Mouse (Mus musculus) ES-Bruce4 (cell line): ENCODE measurements around the gene Fosl1. TPM values are rescaled to one million over a fixed set of nuclear protein-coding genes. Genes with fewer than 3 reads are reported as not detected.
A peak's percentile ranks its signal among the peaks of the same experiment; 100 is the strongest.
"Not testable (repeated sequence)": the region's sequence is repeated elsewhere in the genome, so short reads cannot be mapped to it uniquely, and the experiment has no call there.

Source experiments
- H3K27ac ChIP-seq: 2 replicates; pipeline ENCODE4 v1.5.1; 2012; ENCODE audit warnings: low read length, inconsistent platforms; ENCODE audit not compliant: insufficient read depth
- H3K27me3 ChIP-seq: 2 replicates; pipeline ENCODE4 v1.6.1; 2012; ENCODE audit warnings: mild to moderate bottlenecking, low read length, inconsistent platforms; ENCODE audit not compliant: control insufficient read depth, poor library complexity, insufficient read depth, severe bottlenecking
- H3K36me3 ChIP-seq: 2 replicates; pipeline ENCODE4 v1.6.1; 2012; ENCODE audit warnings: inconsistent platforms, mild to moderate bottlenecking, low read length, moderate library complexity; ENCODE audit not compliant: control insufficient read depth, poor library complexity, insufficient read depth, severe bottlenecking
- H3K4me1 ChIP-seq: one replicate; pipeline ENCODE4 v1.8.1; 2011; ENCODE audit warnings: low read length; ENCODE audit not compliant: control insufficient read depth, insufficient read depth
- H3K4me3 ChIP-seq: 2 replicates; pipeline ENCODE4 v1.5.1; 2011; ENCODE audit warnings: low read depth, mild to moderate bottlenecking, low read length
- H3K9ac ChIP-seq: 2 replicates; pipeline ENCODE4 v1.6.1; 2012; ENCODE audit warnings: low read depth, mild to moderate bottlenecking, inconsistent platforms; ENCODE audit not compliant: poor library complexity, severe bottlenecking
- H3K9me3 ChIP-seq: replicated peaks from 2 replicates; pipeline ENCODE4 v1.6.1; 2012; ENCODE audit warnings: mild to moderate bottlenecking, low read length, inconsistent platforms; ENCODE audit not compliant: control insufficient read depth, poor library complexity, insufficient read depth, severe bottlenecking
- CTCF ChIP-seq: IDR thresholded peaks from one replicate; pipeline ENCODE4 v1.8.1; 2011; ENCODE audit warnings: low read depth, low read length
- EP300 ChIP-seq: IDR thresholded peaks from 2 replicates; pipeline ENCODE4 v1.6.1; 2011; ENCODE audit warnings: low read depth, low read length; ENCODE audit not compliant: insufficient read depth
- POLR2A ChIP-seq: IDR thresholded peaks from one replicate; pipeline ENCODE4 v1.8.1; 2011; ENCODE audit warnings: low read length; ENCODE audit not compliant: insufficient read depth
- polyA plus RNA-seq: library from polyadenylated mRNA; stranded (reverse); fragments of >200 nt; gene quantifications from 2 replicates; pipeline ENCODE4 v1.2.4, GENCODE M21; 2011; ENCODE audit warnings: low read depth; ENCODE audit not compliant: missing spikeins, insufficient read depth, insufficient read length

Fosl1 gene
- polyA plus RNA-seq: 1.3 and 2.3 TPM in 2 replicates

DNA sequence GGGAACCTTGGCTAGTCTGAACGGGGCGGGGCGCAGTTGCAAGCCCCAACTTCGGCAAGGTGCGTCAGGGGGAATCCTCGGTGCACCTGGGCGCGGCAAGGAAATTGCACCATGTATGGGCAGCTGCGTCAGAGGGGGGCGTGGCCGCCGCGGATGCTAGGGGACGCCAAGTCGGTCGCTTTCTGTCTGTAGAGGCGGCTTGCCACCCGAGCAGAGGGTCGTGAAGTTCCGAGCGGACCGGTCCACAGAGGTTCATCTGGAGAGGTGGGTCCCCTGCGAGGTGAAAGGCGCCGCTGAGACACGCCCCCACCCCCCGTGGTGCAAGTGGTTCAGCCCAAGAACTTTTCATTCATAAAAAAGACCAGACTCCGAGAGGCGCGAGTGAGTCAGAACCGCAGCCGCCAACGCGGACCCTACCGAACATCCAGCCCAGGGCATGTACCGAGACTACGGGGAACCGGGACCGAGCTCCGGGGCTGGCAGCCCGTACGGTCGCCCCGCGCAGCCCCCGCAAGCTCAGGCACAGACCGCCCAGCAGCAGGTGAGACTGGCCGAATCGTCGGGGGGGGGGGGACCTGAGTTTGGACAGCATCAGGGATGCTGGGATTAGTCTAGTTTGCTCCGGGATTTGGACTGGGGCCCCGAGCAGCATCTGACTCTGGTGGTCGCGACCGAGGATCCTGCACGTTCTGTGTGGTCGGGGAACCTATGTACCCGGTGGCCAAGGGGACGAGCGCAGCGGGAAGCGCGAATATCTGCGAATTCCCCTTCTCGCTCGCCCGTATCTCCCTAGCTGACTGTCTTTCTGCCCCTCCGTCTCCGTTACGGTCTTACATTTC lies at the start of gene Fosl1:
Gene Fosl1 (plus strand): TSS at position 33 of the 839 bp plus-strand sequence.
- H3K4me1 ChIP-seq: no peaks in the 10 kb centered on the region
- H3K27me3 ChIP-seq: no peaks in the 10 kb centered on the region
- peak within 1 kb of the TSS; percentile 28 for H3K4me3 ChIP-seq
- peak within 1 kb of the TSS; percentile 18 for H3K9ac ChIP-seq
- TF ChIP-seq POLR2A (no peak), CTCF (no peak), EP300 (no peak)
- H3K36me3 ChIP-seq: no peaks in the 10 kb centered on the region
- H3K9me3 ChIP-seq: no peaks in the 10 kb centered on the region
- H3K27ac ChIP-seq: no peak within 1 kb of the TSS

DNA sequence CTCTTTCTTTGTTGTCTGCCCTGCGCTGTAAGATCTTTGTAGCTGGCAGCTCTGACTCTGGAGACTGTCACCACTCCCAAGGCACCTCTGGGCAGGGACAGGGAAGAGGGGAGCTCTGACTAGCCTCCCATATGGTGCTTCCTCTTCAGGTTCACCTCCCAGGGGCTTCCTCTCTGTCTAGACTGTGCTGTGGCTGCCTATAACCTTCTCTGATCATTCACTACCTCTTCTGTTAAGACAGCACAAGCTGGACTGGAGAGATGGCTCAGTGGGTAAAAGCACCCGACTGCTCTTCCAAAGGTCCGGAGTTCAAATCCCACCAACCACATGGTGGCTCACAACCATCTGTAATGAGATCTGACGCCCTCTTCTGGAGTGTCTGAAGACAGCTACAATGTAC lies 46.3 kb upstream of the Fosl1 start:
- H3K9ac ChIP-seq, H3K9me3 ChIP-seq, H3K4me3 ChIP-seq, H3K4me1 ChIP-seq, H3K27me3 ChIP-seq, H3K36me3 ChIP-seq: not testable (repeated sequence)
- 0 out of 2 replicates have a peak overlapping the region, but pooled peaks have one; percentile 17 for H3K27ac ChIP-seq

DNA sequence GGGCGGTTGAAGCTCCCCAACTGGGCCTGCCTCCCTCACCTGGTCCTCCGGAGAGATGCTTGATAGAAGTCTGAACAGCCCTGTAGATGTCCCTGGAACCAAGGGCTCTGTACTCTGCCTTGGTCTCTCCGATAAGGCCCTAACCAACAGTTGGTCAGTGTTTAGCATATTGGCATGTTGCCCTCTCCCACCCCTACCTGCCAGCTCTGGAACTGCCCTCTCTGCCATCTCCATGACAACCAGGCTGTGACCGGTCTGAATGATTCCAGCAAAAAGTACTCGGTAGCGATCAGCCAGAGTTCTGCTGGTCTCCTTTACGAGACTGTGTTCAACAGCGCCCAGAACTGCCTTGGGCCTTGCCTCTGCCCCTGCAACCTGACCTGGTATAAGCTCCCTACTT lies 45.1 kb upstream of the Fosl1 start, which contains the start of gene Tsga10ip:
Gene Tsga10ip (minus strand): TSS at position 234 of the 400 bp plus-strand sequence.
- Histone ChIP-seq H3K27me3 (no peaks in the 10 kb centered on the region), H3K4me3 (no peak within 1 kb of the TSS), H3K4me1 (no peaks in the 10 kb centered on the region), H3K9ac (no peak within 1 kb of the TSS), H3K27ac (no peak within 1 kb of the TSS), H3K9me3 (no peaks in the 10 kb centered on the region), H3K36me3 (no peaks in the 10 kb centered on the region)
- no peak for TF ChIP-seq POLR2A
- TF ChIP-seq EP300: no peak
- no peak for TF ChIP-seq CTCF

DNA sequence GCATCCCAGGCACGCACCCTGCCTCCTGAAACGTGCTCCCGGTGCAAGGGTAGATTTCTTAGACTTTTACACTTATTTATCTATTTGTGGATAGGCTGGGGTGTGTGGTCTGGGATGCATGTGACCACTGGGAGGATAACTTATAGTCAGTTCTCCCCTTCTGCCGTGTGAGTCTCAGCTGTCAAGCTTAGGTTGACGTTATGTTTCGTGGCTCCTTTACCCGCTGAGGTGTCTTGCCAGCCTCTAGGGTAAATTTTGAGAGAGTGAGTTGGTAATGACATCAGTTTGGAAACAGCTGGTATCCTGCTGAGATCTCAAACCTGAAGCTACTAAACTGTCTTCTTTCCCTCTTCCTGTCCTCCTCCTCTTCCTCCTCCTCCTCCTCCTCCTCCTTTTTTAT lies 41.4 kb upstream of the Fosl1 start:
- Histone ChIP-seq H3K27me3 (no peaks in the 10 kb centered on the region), H3K4me1 (peaks cover 3% of the 10 kb centered on the region), H3K9me3 (no peaks in the 10 kb centered on the region), H3K4me3 (peak overlapping the region; percentile 44), H3K27ac (peak overlapping the region; percentile 64), H3K9ac (peak overlapping the region; percentile 39), H3K36me3 (no peaks in the 10 kb centered on the region)
- no peak for TF ChIP-seq POLR2A

DNA sequence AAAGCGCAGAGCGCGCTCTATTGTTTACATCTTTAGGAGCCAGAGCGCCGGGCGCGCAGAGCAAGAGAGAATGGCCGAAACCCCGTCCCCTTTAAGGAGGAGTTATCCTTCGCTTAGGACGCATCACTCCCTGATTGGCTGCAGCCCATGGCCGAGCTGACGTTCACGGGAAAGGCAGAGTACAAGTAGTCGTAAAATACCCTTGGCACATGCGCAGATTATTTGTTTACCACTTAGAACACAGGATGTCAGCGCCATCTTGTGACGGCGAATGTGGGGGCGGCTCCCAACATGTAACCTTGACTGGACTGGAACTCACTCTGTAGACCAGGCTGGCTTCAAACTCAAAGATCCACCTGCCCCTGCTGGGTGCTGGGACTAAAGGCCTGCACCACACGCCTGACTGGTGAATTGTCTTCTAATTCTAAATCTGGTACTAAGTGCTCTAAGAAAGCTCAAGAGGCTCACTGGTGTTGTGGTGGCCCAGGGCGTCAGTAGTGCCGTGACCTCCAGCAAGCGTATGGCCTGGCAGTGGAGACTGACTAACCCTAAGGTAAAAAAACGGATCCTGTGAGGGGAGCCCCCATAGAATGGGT lies 40.7 kb upstream of the Fosl1 start:
- not testable (repeated sequence) for H3K27me3 ChIP-seq, H3K36me3 ChIP-seq, H3K9me3 ChIP-seq, H3K4me1 ChIP-seq
- peak; percentile 0 for TF ChIP-seq CTCF
- H3K27ac ChIP-seq: peak overlapping the region; percentile 85
- peak overlapping the region; percentile 72 for H3K9ac ChIP-seq
- peak overlapping the region; percentile 94 for H3K4me3 ChIP-seq

DNA sequence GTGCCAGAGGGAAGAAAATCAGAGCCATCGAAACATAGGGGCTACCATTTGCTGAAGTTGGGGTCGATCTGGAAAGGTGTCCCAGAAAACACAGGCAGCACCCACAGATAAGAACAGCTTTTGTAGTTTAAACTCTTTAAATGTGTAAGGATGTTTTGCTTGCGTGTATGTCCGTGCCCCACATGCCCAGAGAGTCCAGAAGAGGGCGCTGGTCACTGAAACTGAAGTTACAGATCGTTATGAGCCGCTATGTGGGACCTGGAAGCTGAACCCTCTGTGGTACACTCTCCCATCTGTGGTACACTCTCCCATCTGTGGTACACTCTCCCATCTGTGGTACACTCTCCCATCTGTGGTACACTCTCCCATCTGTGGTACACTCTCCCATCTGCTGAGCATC lies 40.2 kb upstream of the Fosl1 start:
- no peak for TF ChIP-seq EP300
- peak; percentile 73 for TF ChIP-seq CTCF
- no peaks in the 10 kb centered on the region for H3K9me3 ChIP-seq
- H3K27ac ChIP-seq: peak overlapping the region; percentile 85
- no peaks in the 10 kb centered on the region for H3K27me3 ChIP-seq
- peak overlapping the region; percentile 72 for H3K9ac ChIP-seq
- H3K36me3 ChIP-seq: no peaks in the 10 kb centered on the region
- H3K4me1 ChIP-seq: peaks cover 3% of the 10 kb centered on the region
- H3K4me3 ChIP-seq: peak overlapping the region; percentile 94
